Comparison of ENCODE assay signal across 8 mouse cellular contexts in genomic region chr2:59160605-59160963, GRCm38 (mm10). TPM values are rescaled to one million over a fixed set of nuclear protein-coding genes. Genes with fewer than 3 reads are reported as not detected.
A peak's percentile ranks its signal among the peaks of the same experiment; 100 is the strongest.
DNase-seq lines count a peak whose midpoint lies in the region; ATAC-seq and TF ChIP-seq lines count a peak whose summit lies in the region.

Ccdc148 (minus strand) TSS chr2:59160683.
Pkp4 (plus strand) TSS chr2:59160850.

- peak within 1 kb of the TSS; percentile 93 for H3K4me3 ChIP-seq in left cerebral cortex, adult 2 months
- peak within 1 kb of the TSS; percentile 65 for H3K4me3 ChIP-seq in macrophage (ENCODE audit: inconsistent target)

- ATAC-seq in common myeloid progenitor, adult 5-6 weeks (replicated peaks; ENCODE audit: low read depth, poor library complexity, severe bottlenecking): peak; percentile 97

- TF ChIP-seq CTCF in left cerebral cortex, adult 2 months (IDR thresholded peaks at IDR 0.05): no peak

- DNase-seq in adipocyte (ENCODE audit: low spot score): peak; percentile 94
- DNase-seq in gastrocnemius, postnatal 10 days: peak; percentile 89
- DNase-seq in hindlimb bud, embryonic 11.5 days (ENCODE audit: extremely low spot score, low read depth, low spot score): peak; percentile 83
- peak; percentile 89 to 94 for DNase-seq in left cerebral cortex, adult 2 months (ENCODE audit: extremely low spot score in 1 of 2, low spot score in 2 of 2)
- peak; percentile 91 for DNase-seq in retina, postnatal 7 days (ENCODE audit: low read depth, low spot score)
- DNase-seq in urinary bladder, adult 18-20 months (ENCODE audit: low spot score in 2 of 2): peak; percentile 79 to 89

- peaks cover 39% of the 10 kb centered on the region for H3K79me2 ChIP-seq in macrophage (ENCODE audit: inconsistent target)

- intact Hi-C loops in left cerebral cortex, adult 2 months (cut with DNase I): loop anchor here (2.0 to 5.0 kb wide), 6 partner anchors 42 to 423 kb away; no protein-coding TSS in a partner anchor

- no peaks in the 10 kb centered on the region for H3K36me3 ChIP-seq in macrophage (ENCODE audit: inconsistent target)

- 0% methylated on average over 17 of the region's 37 CpGs for WGBS in macrophage (ENCODE audit: missing documents)

- peak within 1 kb of the TSS; percentile 95 for H3K27ac ChIP-seq in left cerebral cortex, adult 2 months
- H3K27ac ChIP-seq in macrophage: no peak within 1 kb of the TSS

RNA-seq across cellular contexts. Expression of gene Ccdc148, which starts in this region (rescaled TPM):
- total RNA-seq in common myeloid progenitor, adult 5-6 weeks (2017): not detected in 2 replicates
- under 1 TPM; 0.23 to 0.27 TPM for total RNA-seq in gastrocnemius, postnatal 10 days (2021)
- 10 to 100 TPM; 12.6 to 14.2 TPM for total RNA-seq in left cerebral cortex, adult 2 months (2021)
- total RNA-seq in macrophage (2018; cell fraction: chromatin; rRNA removed): 10 to 100 TPM in 7 of 26 experiments, 1 to 10 TPM in 18, under 1 TPM in 1; 0.96 to 15.3 (median 3.4) TPM
- 10 to 100 TPM in 1 of 26 experiments, 1 to 10 TPM in 23, under 1 TPM in 2; 0.76 to 10.2 (median 3.2) TPM for total RNA-seq in macrophage (2018; cell fraction: cytosol; rRNA removed)
- 10 to 100 TPM in 6 of 26 experiments, 1 to 10 TPM in 20; 1.0 to 15.7 (median 3.9) TPM for total RNA-seq in macrophage (2018; cell fraction: nucleus; rRNA removed)
- polyA plus RNA-seq in macrophage (2018): 1.8 to 14.4 TPM (median 8.7 TPM) in 3 replicates

RNA-seq across cellular contexts. Expression of gene Pkp4, which starts in this region (rescaled TPM):
- 20.5 and 23.6 TPM in 2 replicates for total RNA-seq in common myeloid progenitor, adult 5-6 weeks (2017)
- 10 to 100 TPM; 24.6 to 25.4 TPM for total RNA-seq in gastrocnemius, postnatal 10 days (2021)
- total RNA-seq in left cerebral cortex, adult 2 months (2021): 100 to 1,000 TPM; 200 to 224 TPM
- total RNA-seq in macrophage (2018; cell fraction: chromatin; rRNA removed): 100 to 1,000 TPM in 9 of 26 experiments, 10 to 100 TPM in 17; 48.9 to 172 (median 89.5) TPM
- total RNA-seq in macrophage (2018; cell fraction: cytosol; rRNA removed): 10 to 100 TPM; 40.1 to 61.8 (median 51.8) TPM
- 100 to 1,000 TPM in 5 of 26 experiments, 10 to 100 TPM in 21; 57.4 to 161 (median 83.1) TPM for total RNA-seq in macrophage (2018; cell fraction: nucleus; rRNA removed)
- 33.2 to 69.4 TPM (median 48.4 TPM) in 3 replicates for polyA plus RNA-seq in macrophage (2018)

Comparison
In these comparisons a context has a peak if more than half of its experiments do, and no peak if none do; other contexts are left out.
1. RNA of gene Ccdc148 (total RNA-seq): 12.6 to 14.2 TPM in left cerebral cortex, adult 2 months; 0.23 to 0.27 TPM in gastrocnemius, postnatal 10 days and not detected in common myeloid progenitor, adult 5-6 weeks; every median in the first group is over 10 times any median in the second.
2. Peak in every context shown above with its lines, with median percentiles within 50 percentile points of each other: DNase-seq.